10 mouse cellular contexts compared by ENCODE assay signal in genomic region chr9:107312811-107313584, GRCm38 (mm10). TPM values are rescaled to one million over a fixed set of nuclear protein-coding genes. Genes with fewer than 3 reads are reported as not detected.
DNase-seq lines count a peak whose midpoint lies in the region; ATAC-seq and TF ChIP-seq lines count a peak whose summit lies in the region.
"Had no signal": no experiment of that assay in that cellular context is flagged by ENCODE, and none has a peak within 500 bp of the region (broad histone marks: within the 10 kb centered on the region; RNA-seq: fewer than 3 reads in every experiment).

No protein-coding gene starts in this region.

- no peak overlapping the region for H3K4me3 ChIP-seq in kidney, postnatal 0 days (replicated peaks; ENCODE audit: low read depth, low read length)
- H3K4me3 ChIP-seq in kidney, embryonic 16.5 days (ENCODE audit: low read length): no peak overlapping the region
- H3K4me3 ChIP-seq in megakaryocyte, embryonic 14.5 days (replicated peaks): peak overlapping the region; percentile 89

- intact Hi-C loops in gastrocnemius, postnatal 14 days (cut with DNase I; ENCODE audit: low total_unique reads): no loop called here

- H3K4me2 ChIP-seq in kidney, postnatal 0 days (ENCODE audit: low read length): no peak overlapping the region
- no peak overlapping the region for H3K4me2 ChIP-seq in kidney, embryonic 16.5 days (replicated peaks; ENCODE audit: low read depth, low read length)

- H3K9me3 ChIP-seq in kidney, postnatal 0 days (replicated peaks; ENCODE audit: low read length): no peaks in the 10 kb centered on the region
- no peaks in the 10 kb centered on the region for H3K9me3 ChIP-seq in kidney, embryonic 16.5 days (ENCODE audit: low read length)
- no peaks in the 10 kb centered on the region for H3K9me3 ChIP-seq in megakaryocyte, embryonic 14.5 days

- no peaks in the 10 kb centered on the region for H3K27me3 ChIP-seq in kidney, postnatal 0 days (ENCODE audit: insufficient read depth, low read length)
- no peaks in the 10 kb centered on the region for H3K27me3 ChIP-seq in kidney, embryonic 16.5 days (ENCODE audit: insufficient read depth, low read length)
- no peaks in the 10 kb centered on the region for H3K27me3 ChIP-seq in megakaryocyte, embryonic 14.5 days (replicated peaks)

- no peak for TF ChIP-seq CTCF in kidney, postnatal 0 days (IDR thresholded peaks at IDR 0.05; ENCODE audit: low read depth)

- peak overlapping the region; percentile 13; the same call in 1 of the 2 replicates for H3K27ac ChIP-seq in kidney, postnatal 0 days
- no peak overlapping the region for H3K27ac ChIP-seq in kidney, embryonic 16.5 days (ENCODE audit: low read length)

- 64% methylated on average over 10 of the region's 10 CpGs for WGBS in kidney, postnatal 0 days
- 61% methylated on average over 10 of the region's 10 CpGs for WGBS in kidney, embryonic 16.5 days

- no peak for DNase-seq in kidney, postnatal 0 days (ENCODE audit: low spot score)
- DNase-seq in thymus, postnatal 0 days (ENCODE audit: low spot score): peak; percentile 79
- DNase-seq in gastrocnemius, postnatal 14 days: no peak
- no peak for DNase-seq in MN1 (ENCODE audit: low spot score)
- DNase-seq: cerebellum, postnatal 10 days; kidney, postnatal 4 days had no signal

- no peak overlapping the region for H3K9ac ChIP-seq in kidney, postnatal 0 days (ENCODE audit: low read depth, low read length)
- no peak overlapping the region for H3K9ac ChIP-seq in kidney, embryonic 16.5 days (replicated peaks; ENCODE audit: low read length)

- H3K4me1 ChIP-seq in kidney, postnatal 0 days (replicated peaks; ENCODE audit: insufficient read depth, low read length): peaks cover 17% of the 10 kb centered on the region
- peaks cover 17% of the 10 kb centered on the region for H3K4me1 ChIP-seq in kidney, embryonic 16.5 days (ENCODE audit: insufficient read depth, low read length)
- peaks cover 89% of the 10 kb centered on the region for H3K4me1 ChIP-seq in megakaryocyte, embryonic 14.5 days

- ATAC-seq in kidney, postnatal 0 days (replicated peaks; ENCODE audit: low FRiP score, low read depth): no peak
- no peak for ATAC-seq in kidney, embryonic 16.5 days (ENCODE audit: low FRiP score, low TSS enrichment)
- peak; percentile 88 for ATAC-seq in common myeloid progenitor, adult 5-6 weeks (replicated peaks; ENCODE audit: low read depth, poor library complexity, severe bottlenecking)
- ATAC-seq in cerebellum, adult (ENCODE audit: insufficient number of reproducible peaks, low FRiP score, low TSS enrichment): no peak

- no peaks in the 10 kb centered on the region for H3K36me3 ChIP-seq in kidney, postnatal 0 days (ENCODE audit: insufficient read depth, low read length)
- no peaks in the 10 kb centered on the region for H3K36me3 ChIP-seq in kidney, embryonic 16.5 days (ENCODE audit: insufficient read depth, low read length)
- peaks cover 4% of the 10 kb centered on the region for H3K36me3 ChIP-seq in megakaryocyte, embryonic 14.5 days (replicated peaks; ENCODE audit: low read length)

RNA-seq across cellular contexts. Expression of gene Cish, which starts 17.2 kb away (rescaled TPM):
- 26.2 and 30.5 TPM in 2 replicates for polyA plus RNA-seq in kidney, postnatal 0 days (2015; fragmentation: Nextera tagmentation; extraction: Ambion mirVana)
- polyA plus RNA-seq in kidney, embryonic 16.5 days (2015; fragmentation: Nextera tagmentation; extraction: Ambion mirVana): 19.5 and 19.9 TPM in 2 replicates
- total RNA-seq in common myeloid progenitor, adult 5-6 weeks (2017): 0.27 and 0.39 TPM in 2 replicates
- polyA plus RNA-seq in megakaryocyte, embryonic 14.5 days (2012; ENCODE audit: insufficient read depth, low replicate concordance): 47.7 and 114 TPM in 2 replicates
- 12.9 and 20.3 TPM in 2 replicates for polyA plus RNA-seq in thymus, postnatal 0 days (2015; fragmentation: Nextera tagmentation; extraction: Ambion mirVana)
- total RNA-seq in gastrocnemius, postnatal 14 days (2021): 10 to 100 TPM; 17.2 to 23.8 TPM

RNA-seq across cellular contexts. Expression of gene Mapkapk3, which starts 23.3 kb away (rescaled TPM):
- 13.4 and 14.0 TPM in 2 replicates for polyA plus RNA-seq in kidney, postnatal 0 days (2015; fragmentation: Nextera tagmentation; extraction: Ambion mirVana)
- polyA plus RNA-seq in kidney, embryonic 16.5 days (2015; fragmentation: Nextera tagmentation; extraction: Ambion mirVana): 9.4 and 11.3 TPM in 2 replicates
- 61.4 and 71.9 TPM in 2 replicates for total RNA-seq in common myeloid progenitor, adult 5-6 weeks (2017)
- polyA plus RNA-seq in megakaryocyte, embryonic 14.5 days (2012; ENCODE audit: insufficient read depth, low replicate concordance): 35.6 and 49.9 TPM in 2 replicates
- 21.9 and 22.5 TPM in 2 replicates for polyA plus RNA-seq in thymus, postnatal 0 days (2015; fragmentation: Nextera tagmentation; extraction: Ambion mirVana)
- total RNA-seq in gastrocnemius, postnatal 14 days (2021): 10 to 100 TPM; 14.6 to 15.9 TPM

RNA-seq across cellular contexts. Expression of gene Hemk1, which starts 25.2 kb away (rescaled TPM):
- polyA plus RNA-seq in kidney, postnatal 0 days (2015; fragmentation: Nextera tagmentation; extraction: Ambion mirVana): 10.1 and 11.5 TPM in 2 replicates
- 12.6 and 13.2 TPM in 2 replicates for polyA plus RNA-seq in kidney, embryonic 16.5 days (2015; fragmentation: Nextera tagmentation; extraction: Ambion mirVana)
- total RNA-seq in common myeloid progenitor, adult 5-6 weeks (2017): 8.1 and 16.1 TPM in 2 replicates
- polyA plus RNA-seq in megakaryocyte, embryonic 14.5 days (2012; ENCODE audit: insufficient read depth, low replicate concordance): 8.1 TPM in 1 of 2 replicates, not detected in the other
- 5.7 and 6.2 TPM in 2 replicates for polyA plus RNA-seq in thymus, postnatal 0 days (2015; fragmentation: Nextera tagmentation; extraction: Ambion mirVana)
- 10 to 100 TPM; 12.0 to 13.2 TPM for total RNA-seq in gastrocnemius, postnatal 14 days (2021)

RNA-seq across cellular contexts. Expression of gene 6430571L13Rik, which starts 27.4 kb away (rescaled TPM):
- polyA plus RNA-seq in kidney, postnatal 0 days (2015; fragmentation: Nextera tagmentation; extraction: Ambion mirVana): 2.0 and 2.2 TPM in 2 replicates
- 0.82 and 1.2 TPM in 2 replicates for polyA plus RNA-seq in kidney, embryonic 16.5 days (2015; fragmentation: Nextera tagmentation; extraction: Ambion mirVana)
- 0.23 and 0.44 TPM in 2 replicates for total RNA-seq in common myeloid progenitor, adult 5-6 weeks (2017)
- not detected in 2 replicates for polyA plus RNA-seq in megakaryocyte, embryonic 14.5 days (2012; ENCODE audit: insufficient read depth, low replicate concordance)
- polyA plus RNA-seq in thymus, postnatal 0 days (2015; fragmentation: Nextera tagmentation; extraction: Ambion mirVana): 0.42 and 0.51 TPM in 2 replicates
- total RNA-seq in gastrocnemius, postnatal 14 days (2021): 10 to 100 TPM; 41.9 to 49.8 TPM
